Mouse (Mus musculus) adipose tissue, adult 10 weeks (tissue): ENCODE data around the gene Vav1. TPM values are rescaled to one million over a fixed set of nuclear protein-coding genes. Genes with fewer than 3 reads are reported as not detected.

Source experiments
- polyA plus RNA-seq: library from polyadenylated mRNA; stranded (reverse); fragments of 350-450 nt; fragmentation: Illumina TruSeq; extraction: RNeasy Lipid Tissue Mini Kit (QIAGEN cat#74804); gene quantifications from one replicate; pipeline ENCODE4 v1.2.3, GENCODE M21; 2014; ENCODE audit warnings: low read depth, low replicate concordance

The Vav1 gene
- 3.9 TPM for polyA plus RNA-seq

DNA sequence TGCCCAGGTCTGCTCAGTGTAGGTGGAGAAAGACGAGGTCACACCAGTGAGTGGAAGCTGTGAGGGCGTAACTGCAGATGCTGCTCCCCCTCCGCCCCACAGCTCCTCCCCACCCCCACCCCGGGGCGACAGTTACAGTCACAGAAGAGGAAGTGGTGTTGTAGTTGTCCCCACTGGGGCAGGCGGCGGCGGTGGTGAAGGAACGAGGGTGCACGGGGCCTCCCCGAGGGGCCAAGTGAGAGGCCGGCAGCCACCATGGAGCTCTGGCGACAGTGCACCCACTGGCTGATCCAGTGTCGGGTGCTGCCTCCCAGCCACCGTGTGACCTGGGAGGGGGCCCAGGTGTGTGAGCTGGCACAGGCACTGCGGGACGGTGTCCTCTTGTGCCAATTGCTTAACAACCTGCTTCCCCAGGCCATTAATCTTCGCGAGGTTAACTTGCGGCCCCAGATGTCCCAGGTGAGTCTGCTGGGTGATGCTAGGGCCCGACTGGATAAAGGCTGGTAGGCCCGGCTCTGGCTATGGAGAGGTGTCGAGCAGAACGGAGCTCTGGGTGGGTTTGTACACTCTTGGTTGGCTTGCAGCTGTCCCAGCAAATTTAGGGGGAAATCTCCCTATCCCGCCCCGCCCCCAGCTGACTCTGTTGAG lies at the start of gene Vav1:
TSS of gene Vav1 (plus strand) at position 158 of the 648 bp plus-strand sequence.

DNA sequence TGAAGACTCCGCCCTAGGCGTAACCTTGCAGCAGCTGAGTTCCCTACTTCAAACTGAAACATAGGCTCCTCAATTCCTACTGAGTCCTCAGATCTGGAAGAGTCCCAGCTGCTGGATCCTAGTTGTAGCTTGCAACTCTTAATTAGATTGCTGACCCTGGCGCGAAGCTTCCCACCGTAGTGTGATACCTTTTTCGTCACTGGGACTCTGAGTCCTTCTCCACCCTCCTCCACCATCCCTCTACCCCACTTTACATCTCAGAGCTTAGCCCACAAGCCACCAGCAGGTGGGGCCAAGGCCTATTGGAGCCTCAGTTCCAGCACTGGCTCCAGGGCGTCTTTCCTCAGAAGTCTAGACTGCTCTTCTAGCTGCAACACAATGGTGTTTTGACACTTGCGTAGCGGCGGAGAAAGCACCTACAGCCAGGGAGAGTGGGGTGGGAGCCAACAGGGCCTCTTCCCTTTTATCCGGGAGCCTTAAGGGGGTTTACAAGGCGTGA lies 30.6 kb upstream of the Vav1 start, which contains the start of gene Gpr108:
TSS of gene Gpr108 (minus strand) at position 246 of the 499 bp plus-strand sequence.

DNA sequence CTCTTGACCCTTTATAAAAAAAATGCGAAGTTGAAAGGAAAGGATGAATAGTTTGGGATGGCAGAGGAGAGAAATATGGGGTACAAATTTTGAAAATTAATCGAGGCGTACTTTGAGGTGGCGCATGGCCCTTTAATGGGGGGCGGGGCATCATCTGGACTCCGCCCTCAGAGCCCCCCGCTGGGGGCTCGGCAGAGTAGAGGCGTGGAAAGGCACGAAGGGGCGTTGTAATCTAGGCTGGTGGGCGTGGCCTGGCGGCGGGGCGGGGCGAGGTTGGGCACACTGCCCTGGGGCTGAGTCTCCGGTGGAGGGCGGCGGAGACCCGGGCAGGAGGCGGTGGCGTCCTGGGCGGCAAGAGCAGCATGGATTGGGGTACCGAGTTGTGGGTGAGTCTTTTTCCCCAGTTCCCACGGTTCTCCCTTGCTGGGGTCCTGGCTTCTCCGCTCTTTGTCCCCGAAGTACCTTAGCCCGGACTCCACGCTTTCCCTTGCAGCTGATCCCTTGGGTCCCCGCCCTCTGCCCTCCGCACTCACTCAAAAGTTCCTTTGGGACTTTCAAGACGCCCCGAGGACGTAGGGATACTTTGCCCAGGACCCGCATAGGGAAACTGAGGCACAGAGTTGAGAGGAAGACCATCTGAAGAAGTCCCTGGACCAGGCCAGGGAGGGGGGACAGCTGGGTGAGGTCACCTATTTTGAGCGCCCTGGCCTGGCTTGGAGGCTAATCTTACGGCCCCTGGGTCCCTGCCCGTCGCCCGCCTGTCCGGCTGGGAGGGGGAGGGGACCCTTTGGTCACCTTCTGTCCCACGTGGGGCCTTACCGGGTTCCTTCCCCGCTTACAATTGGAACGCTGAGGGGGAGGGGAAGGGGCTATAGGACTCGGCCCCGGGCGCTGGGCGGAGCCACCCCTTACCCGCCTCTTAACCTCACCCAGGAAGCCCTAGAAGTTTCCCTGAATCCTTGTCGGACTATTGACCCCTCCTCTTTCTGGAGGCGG lies 29.4 kb upstream of the Vav1 start, which contains the start of gene Trip10:
TSS of gene Trip10 (plus strand) at position 270 of the 996 bp plus-strand sequence.

DNA sequence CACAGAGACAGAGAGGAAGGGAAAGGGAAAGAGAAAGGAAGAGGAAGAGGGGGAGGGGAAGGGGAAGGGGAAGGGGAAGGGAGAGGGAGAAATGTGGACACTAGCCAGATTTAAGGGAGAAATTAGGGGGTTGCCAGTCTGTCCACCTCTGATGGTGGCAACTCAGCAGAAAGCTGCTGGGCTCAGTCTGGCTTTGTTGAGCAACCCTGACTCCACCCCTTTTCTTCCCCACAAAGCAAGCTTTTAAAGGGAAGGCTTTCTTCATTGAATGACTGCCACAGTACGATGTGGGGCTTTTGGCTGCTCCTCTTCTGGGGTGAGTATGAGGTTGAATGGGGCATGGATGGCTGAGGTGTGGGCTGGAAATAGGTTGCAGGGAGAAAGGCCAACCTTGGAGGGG lies 79.5 kb downstream of the Vav1 start, which contains the start of gene Adgre1:
TSS of gene Adgre1 (plus strand) at position 251 of the 400 bp plus-strand sequence.

Other genes starting within 250 kb of the Vav1 start
- gene Khsrp, start 247.6 kb upstream of the Vav1 start, polyA plus RNA-seq: 48.9 TPM
- 0.43 TPM for gene Slc25a41, start 237.4 kb upstream of the Vav1 start, polyA plus RNA-seq
- 30.2 TPM for gene Crb3, start 220.0 kb upstream of the Vav1 start, polyA plus RNA-seq
- gene Slc25a23, start 219.2 kb upstream of the Vav1 start, polyA plus RNA-seq: 57.3 TPM
- 4.7 TPM for gene Dennd1c, start 200.6 kb upstream of the Vav1 start, polyA plus RNA-seq
- gene Tubb4a, start 191.3 kb upstream of the Vav1 start, polyA plus RNA-seq: 2.8 TPM
- gene Tnfsf9, start 173.8 kb upstream of the Vav1 start, polyA plus RNA-seq: not detected
- gene Cd70, start 129.3 kb upstream of the Vav1 start, polyA plus RNA-seq: not detected
- gene Tnfsf14, start 84.9 kb upstream of the Vav1 start, polyA plus RNA-seq: 0.69 TPM
- gene C3, start 51.0 kb upstream of the Vav1 start, polyA plus RNA-seq: 356 TPM
- gene Gpr108, start 30.7 kb upstream of the Vav1 start, polyA plus RNA-seq: 53.9 TPM
- 42.5 TPM for gene Trip10, start 29.6 kb upstream of the Vav1 start, polyA plus RNA-seq
- 21.0 TPM for gene Adgre1, start 79.6 kb downstream of the Vav1 start, polyA plus RNA-seq